Mouse (Mus musculus) A20 (cell line): ENCODE measurements around the gene C1ql1.

Source experiments
- DNase-seq: peaks from one replicate; pipeline ENCODE4 v3.0.0-alpha.2; 2011; ENCODE audit warnings: low read depth, low spot score

The C1ql1 gene

DNA sequence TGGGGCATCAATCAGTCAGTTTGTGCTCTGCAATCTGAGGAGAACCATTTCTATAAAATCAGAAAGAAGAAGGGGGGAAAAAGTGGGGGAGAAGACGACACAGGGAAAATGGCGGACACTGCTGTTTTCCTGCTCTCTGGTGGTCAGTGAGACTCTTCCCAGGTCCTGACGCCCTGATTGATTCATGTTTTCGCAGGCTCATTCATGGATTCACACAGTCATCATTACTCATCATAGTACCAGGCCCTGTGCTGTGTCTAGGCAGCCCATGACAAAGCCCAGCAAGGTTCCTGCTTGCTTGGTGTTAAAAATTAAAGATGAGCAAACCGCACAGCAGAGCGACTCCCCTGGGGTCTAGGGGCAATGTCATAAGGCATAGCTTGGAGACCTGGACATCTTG is 11.9 kb upstream of the C1ql1 start:
- no peak for DNase-seq

GRCm38 (mm10) chr11:102957692-102958091 is 11.2 kb upstream of the C1ql1 start:
- DNase-seq = no peak

- DNase-seq = no peak
Observed at GRCm38 (mm10) chr11:102956962-102957614, 10.6 kb upstream of the C1ql1 start.

GRCm38 (mm10) chr11:102952922-102953321 is 6.4 kb upstream of the C1ql1 start:
- no peak for DNase-seq

- DNase-seq = peak; percentile 48
Observed at GRCm38 (mm10) chr11:102948043-102948961, 1.8 kb upstream of the C1ql1 start.

GRCm38 (mm10) chr11:102946992-102947343 is 480 bp upstream of the C1ql1 start:
- no peak for DNase-seq

- DNase-seq = no peak
Observed at GRCm38 (mm10) chr11:102945306-102946264, 903 bp downstream of the C1ql1 start.

DNA sequence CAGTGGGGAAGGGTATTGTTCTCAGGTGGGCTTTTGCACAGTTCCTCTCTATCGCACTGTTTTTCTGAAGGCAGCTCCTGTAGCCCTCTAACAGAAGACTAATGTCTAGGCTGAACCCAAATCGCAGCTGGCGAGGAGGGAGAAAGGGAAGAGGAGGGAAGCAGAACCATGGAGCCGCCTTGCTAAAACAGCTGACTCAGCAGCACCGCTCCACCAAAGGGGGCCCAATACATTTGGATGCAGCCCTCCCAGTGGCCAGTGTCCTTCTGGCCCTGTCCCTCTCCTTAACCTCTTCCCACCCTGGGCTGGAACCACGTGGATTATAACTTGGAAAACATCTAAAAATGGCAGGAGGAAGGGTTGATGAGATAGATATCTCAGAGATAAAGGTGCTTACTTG is 5.3 kb downstream of the C1ql1 start:
- DNase-seq = no peak

GRCm38 (mm10) chr11:102939024-102939675 is 7.3 kb downstream of the C1ql1 start:
- no peak for DNase-seq

DNA sequence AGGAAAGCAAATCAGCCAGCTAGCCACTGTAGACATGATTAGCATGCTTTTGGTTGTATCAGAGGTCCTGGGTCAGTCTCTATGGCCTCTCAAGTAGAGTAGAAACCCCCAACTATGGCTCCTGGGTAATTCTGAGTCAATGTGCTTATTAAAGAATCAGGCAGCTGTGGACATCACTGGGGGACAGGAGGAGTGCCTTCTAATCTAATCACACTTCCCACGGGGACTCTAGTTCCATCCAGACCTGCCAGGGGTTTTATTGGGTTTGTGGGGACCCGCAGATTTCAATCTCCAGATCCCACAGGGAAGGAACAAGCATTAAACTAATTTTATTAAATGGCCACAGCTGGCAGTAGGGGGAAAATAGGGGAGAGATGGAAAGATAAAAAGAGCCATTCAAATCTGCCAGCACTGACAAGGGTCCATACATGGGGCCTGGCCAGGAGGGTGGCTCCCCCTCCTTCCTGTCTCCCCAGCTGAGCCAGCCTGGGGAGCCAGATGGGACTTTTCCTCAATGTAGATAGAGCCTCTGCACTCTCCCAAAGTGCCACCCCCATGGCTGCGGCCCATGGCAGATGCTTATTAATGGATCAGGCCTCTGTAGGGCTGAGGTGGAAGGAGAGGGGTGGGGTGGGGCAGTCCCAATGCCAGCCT is 8.8 kb downstream of the C1ql1 start:
- DNase-seq = no peak

- DNase-seq = no peak
Observed at GRCm38 (mm10) chr11:102936272-102936671, 10.2 kb downstream of the C1ql1 start.

DNA sequence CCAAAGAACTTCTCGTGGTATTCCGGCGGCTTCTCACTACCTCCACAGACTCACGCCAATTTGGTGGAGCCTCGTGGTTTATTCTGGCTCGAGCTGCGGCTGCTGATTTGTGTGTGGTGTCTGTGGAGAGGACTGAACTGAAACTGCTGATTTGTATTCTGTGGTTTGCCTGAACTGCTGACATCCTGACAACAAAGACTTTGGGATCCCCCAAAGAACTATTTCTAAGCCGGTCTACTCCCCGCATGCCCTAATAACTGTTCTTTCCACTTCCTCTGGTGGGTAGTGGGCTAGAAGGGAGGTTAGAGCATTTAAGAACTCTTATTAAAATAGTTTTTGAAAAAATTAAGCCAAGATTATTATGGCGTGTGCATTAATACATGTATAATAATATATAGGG is 15.8 kb downstream of the C1ql1 start:
- no peak for DNase-seq

- DNase-seq = peak; percentile 91
Observed at GRCm38 (mm10) chr11:102925351-102925717, 21.2 kb downstream of the C1ql1 start.

DNA sequence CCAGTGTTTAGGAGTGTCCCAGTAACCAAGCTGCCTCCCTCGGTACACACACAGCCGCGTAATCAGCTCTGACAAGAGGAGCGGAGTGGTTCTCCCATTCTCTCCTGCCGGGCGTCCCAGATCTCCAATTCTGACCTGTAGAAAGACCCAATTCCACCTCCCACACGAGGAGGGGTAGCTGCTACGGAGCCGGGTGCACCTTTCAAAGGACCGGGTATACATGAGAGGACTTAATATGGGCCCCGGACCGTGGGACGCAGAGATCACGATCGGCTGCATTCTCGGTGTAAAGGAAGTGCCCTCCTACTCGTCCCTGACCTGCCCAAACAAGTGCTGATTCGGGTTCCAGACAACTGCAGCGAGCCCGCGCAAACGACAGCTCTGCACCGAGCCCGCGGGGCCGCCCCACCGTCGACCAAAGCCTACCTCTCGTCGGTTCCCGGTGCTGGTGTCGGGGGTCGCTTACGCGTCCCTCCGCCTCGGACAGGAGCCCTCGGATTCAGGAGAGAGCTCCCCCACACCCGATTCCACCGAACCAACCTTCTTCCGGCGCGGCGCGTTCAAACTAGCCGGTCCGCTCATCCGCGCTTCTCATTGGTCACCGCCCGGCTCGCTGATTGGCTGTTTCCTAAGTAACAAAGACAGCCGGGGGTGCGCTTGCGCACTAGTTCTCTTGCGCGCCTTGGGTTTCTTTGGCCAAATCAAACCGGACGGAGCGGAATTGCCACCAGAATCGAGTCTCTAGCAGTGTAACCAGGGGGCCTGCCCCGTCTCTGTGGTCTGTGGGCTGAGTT is 21.7 kb downstream of the C1ql1 start, which contains the start of gene Kif18b:
Gene Kif18b (minus strand): TSS at position 568 of the 794 bp plus-strand sequence.
- DNase-seq = peak; percentile 98

DNA sequence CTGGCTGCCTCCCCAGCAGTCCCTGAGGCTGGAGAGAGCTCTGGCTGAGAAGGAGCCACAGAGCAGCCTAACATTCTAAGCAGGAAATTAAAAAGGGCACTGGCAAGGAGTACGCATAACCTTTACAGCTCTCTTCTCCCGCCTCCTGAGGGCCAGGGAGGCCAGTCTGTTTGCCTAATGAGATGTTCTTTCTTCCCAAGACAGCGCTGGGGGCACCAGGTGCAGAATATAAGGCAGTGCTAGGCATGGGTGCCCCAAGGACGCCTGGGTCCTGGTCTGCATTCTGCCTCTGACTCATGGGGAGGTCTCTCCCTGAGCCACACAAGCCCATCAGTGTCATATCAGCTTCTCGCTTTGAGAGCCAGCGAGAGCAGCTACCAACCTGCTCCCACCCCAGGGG is 25.0 kb downstream of the C1ql1 start:
- no peak for DNase-seq

DNA sequence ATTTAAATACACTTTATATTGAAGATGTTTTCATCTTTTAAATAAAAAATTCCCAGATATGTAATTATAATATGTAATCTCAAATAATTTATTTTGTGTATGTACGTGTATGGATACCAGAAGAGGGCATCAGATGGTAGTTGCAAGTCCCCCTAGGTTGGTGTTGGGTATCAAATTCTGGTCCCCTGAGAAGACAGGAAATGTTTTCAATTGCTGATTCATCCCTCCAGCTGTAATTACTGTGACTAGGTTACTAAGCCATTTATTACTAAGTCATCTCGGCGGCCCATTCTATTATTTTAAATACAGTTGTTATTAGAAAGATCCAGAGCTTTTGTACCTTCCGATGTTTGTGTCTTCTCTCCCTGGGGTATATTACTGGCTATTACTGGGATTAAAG is 28.4 kb downstream of the C1ql1 start:
- no peak for DNase-seq

- DNase-seq = no peak
Observed at GRCm38 (mm10) chr11:102915380-102915779, 31.1 kb downstream of the C1ql1 start.

GRCm38 (mm10) chr11:102911376-102911775 is 35.1 kb downstream of the C1ql1 start:
- DNase-seq = no peak

GRCm38 (mm10) chr11:102903654-102904053 is 42.8 kb downstream of the C1ql1 start:
- DNase-seq = peak; percentile 22

DNA sequence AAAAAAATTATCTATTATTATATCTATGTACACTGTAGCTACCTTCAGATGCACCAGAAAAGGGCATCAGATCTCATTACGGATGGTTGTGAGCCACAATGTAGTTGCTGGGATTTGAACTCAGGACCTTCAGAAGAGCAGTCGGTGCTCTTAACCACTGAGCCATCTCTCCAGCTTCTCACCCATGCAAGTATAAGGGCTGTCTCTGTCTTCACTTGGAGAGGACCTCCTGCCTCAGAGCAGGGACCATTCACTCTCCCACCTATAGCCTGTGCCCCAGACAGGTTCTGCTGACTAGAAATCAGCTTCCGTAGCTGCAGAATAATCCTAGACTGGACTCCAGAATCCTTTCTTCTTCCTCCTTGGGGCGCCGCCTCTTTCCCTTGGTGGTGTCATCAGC is 44.4 kb downstream of the C1ql1 start:
- DNase-seq = no peak
